Mouse (Mus musculus) stomach, embryonic 15.5 days (tissue): ENCODE measurements at regions not wholly inside any gene's neighbourhood (a gene's known extent, or its start where the extent isn't known, plus 50 kb on each side); places are given as distances from the start of the nearest gene placed in this dataset.
A peak's percentile ranks its signal among the peaks of the same experiment; 100 is the strongest.

Source experiments
- ATAC-seq: fragments of 200-750 bp; cut with Nextera tagmentation; 2 replicates; pipeline ENCODE4 v1.8.0; 2017; ENCODE audit warnings: low read depth, moderate number of reproducible peaks, moderate TSS enrichment; ENCODE audit not compliant: insufficient read depth, low FRiP score
- H3K27ac ChIP-seq: fragments of 300-500 bp; sonication (generic); 2 replicates; pipeline ENCODE4 v1.5.1; 2015; ENCODE audit warnings: mild to moderate bottlenecking, inconsistent platforms
- H3K27me3 ChIP-seq: fragments of 300-500 bp; sonication (generic); replicated peaks from 2 replicates; pipeline ENCODE4 v1.6.1; 2015; ENCODE audit warnings: inconsistent platforms
- H3K36me3 ChIP-seq: fragments of 300-500 bp; sonication (generic); 2 replicates; pipeline ENCODE4 v1.6.1; 2015; ENCODE audit warnings: inconsistent platforms
- H3K4me1 ChIP-seq: fragments of 300-500 bp; sonication (generic); 2 replicates; pipeline ENCODE4 v1.6.1; 2015; ENCODE audit warnings: inconsistent platforms
- H3K4me2 ChIP-seq: fragments of 300-500 bp; sonication (generic); 2 replicates; pipeline ENCODE4 v1.6.1; 2015; ENCODE audit warnings: mild to moderate bottlenecking, inconsistent platforms
- H3K4me3 ChIP-seq: fragments of 300-500 bp; sonication (generic); replicated peaks from 2 replicates; pipeline ENCODE4 v1.5.1; 2015; ENCODE audit warnings: inconsistent platforms
- H3K9ac ChIP-seq: fragments of 300-500 bp; sonication (generic); 2 replicates; pipeline ENCODE4 v1.6.1; 2015; ENCODE audit warnings: inconsistent platforms
- H3K9me3 ChIP-seq: fragments of 300-500 bp; sonication (generic); 2 replicates; pipeline ENCODE4 v1.6.1; 2016; ENCODE audit warnings: inconsistent platforms
- whole genome bisulfite sequencing: fragments of 180-500 bp; shearing (Covaris S2); methylation state at CpG from one replicate; pipeline ENCODE4 v1.1.7; 2015; 5-methylcytosine and 5-hydroxymethylcytosine counted together

GRCm38 (mm10) chr1:12345439-12345819, 931.5 kb downstream of the A830018L16Rik start:
- Histone ChIP-seq H3K27me3 (no peaks in the 10 kb centered on the region), H3K4me3 (no peak overlapping the region), H3K9ac (no peak overlapping the region), H3K27ac (no peak overlapping the region), H3K4me2 (no peak overlapping the region), H3K9me3 (no peaks in the 10 kb centered on the region), H3K36me3 (no peaks in the 10 kb centered on the region), H3K4me1 (no peaks in the 10 kb centered on the region)
- ATAC-seq, result no peak
- WGBS, result 45% methylated on average over 3 of the region's 3 CpGs

- Histone ChIP-seq H3K4me2 (no peak overlapping the region), H3K4me3 (no peak overlapping the region), H3K27me3 (no peaks in the 10 kb centered on the region), H3K9me3 (no peaks in the 10 kb centered on the region), H3K36me3 (no peaks in the 10 kb centered on the region), H3K27ac (no peak overlapping the region), H3K9ac (no peak overlapping the region), H3K4me1 (no peaks in the 10 kb centered on the region)
- ATAC-seq, result no peak
Observed at GRCm38 (mm10) chr1:12354531-12354930, 940.6 kb downstream of the A830018L16Rik start.

- Histone ChIP-seq H3K4me2 (no peak overlapping the region), H3K27ac (no peak overlapping the region), H3K9ac (no peak overlapping the region), H3K4me1 (no peaks in the 10 kb centered on the region), H3K27me3 (no peaks in the 10 kb centered on the region), H3K4me3 (no peak overlapping the region), H3K9me3 (no peaks in the 10 kb centered on the region), H3K36me3 (no peaks in the 10 kb centered on the region)
- ATAC-seq, result no peak
- WGBS, result 97% methylated on average over 6 of the region's 6 CpGs
Observed at GRCm38 (mm10) chr1:12367872-12368271, 954.0 kb downstream of the A830018L16Rik start.

- no peaks in the 10 kb centered on the region for H3K27me3 ChIP-seq
- H3K36me3 ChIP-seq, result no peaks in the 10 kb centered on the region
- H3K4me1 ChIP-seq, result no peaks in the 10 kb centered on the region
- ATAC-seq, result no peak
- no peak overlapping the region for H3K27ac ChIP-seq
- no peak overlapping the region for H3K4me3 ChIP-seq
- no peaks in the 10 kb centered on the region for H3K9me3 ChIP-seq
- H3K4me2 ChIP-seq, result no peak overlapping the region
- H3K9ac ChIP-seq, result no peak overlapping the region
Observed at GRCm38 (mm10) chr1:12372968-12373367, 959.1 kb downstream of the A830018L16Rik start.

GRCm38 (mm10) chr1:12398146-12398884, 984.4 kb downstream of the A830018L16Rik start:
- ATAC-seq, result peak; percentile 39; the same call in 1 of the 2 replicates
- Histone ChIP-seq H3K36me3 (no peaks in the 10 kb centered on the region), H3K4me1 (0 out of 2 replicates have a peak, but pooled peaks cover 3% of the 10 kb centered on the region), H3K9ac (no peak overlapping the region), H3K4me2 (no peak overlapping the region), H3K4me3 (no peak overlapping the region), H3K9me3 (no peaks in the 10 kb centered on the region), H3K27me3 (no peaks in the 10 kb centered on the region), H3K27ac (peak overlapping the region; percentile 61)
- 9% methylated on average over 7 of the region's 7 CpGs for WGBS

- H3K9me3 ChIP-seq, result no peaks in the 10 kb centered on the region
- no peak for ATAC-seq
- no peak overlapping the region for H3K4me3 ChIP-seq
- 49% methylated on average over 4 of the region's 4 CpGs for WGBS
- no peak overlapping the region for H3K4me2 ChIP-seq
- no peak overlapping the region for H3K9ac ChIP-seq
- no peaks in the 10 kb centered on the region for H3K36me3 ChIP-seq
- no peaks in the 10 kb centered on the region for H3K4me1 ChIP-seq
- H3K27me3 ChIP-seq, result no peaks in the 10 kb centered on the region
- H3K27ac ChIP-seq, result no peak overlapping the region
Observed at GRCm38 (mm10) chr1:12405391-12406270, 991.7 kb downstream of the A830018L16Rik start.

GRCm38 (mm10) chr1:12409738-12410523, 996.0 kb downstream of the A830018L16Rik start:
- ATAC-seq, result no peak
- WGBS, result 80% methylated on average over 6 of the region's 6 CpGs

GRCm38 (mm10) chr1:12410524-12410886, 996.6 kb downstream of the A830018L16Rik start:
- no peaks in the 10 kb centered on the region for H3K4me1 ChIP-seq
- no peak for ATAC-seq
- H3K27ac ChIP-seq, result no peak overlapping the region
- no peaks in the 10 kb centered on the region for H3K27me3 ChIP-seq
- H3K9me3 ChIP-seq, result no peaks in the 10 kb centered on the region
- H3K36me3 ChIP-seq, result no peaks in the 10 kb centered on the region
- H3K4me2 ChIP-seq, result no peak overlapping the region
- H3K9ac ChIP-seq, result no peak overlapping the region
- H3K4me3 ChIP-seq, result no peak overlapping the region

More at GRCm38 (mm10) chr1:12409738-12410523, 996.0 kb downstream of the A830018L16Rik start:
- no peaks in the 10 kb centered on the region for H3K9me3 ChIP-seq
- H3K4me1 ChIP-seq, result no peaks in the 10 kb centered on the region
- H3K4me3 ChIP-seq, result no peak overlapping the region
- H3K36me3 ChIP-seq, result no peaks in the 10 kb centered on the region
- no peak overlapping the region for H3K27ac ChIP-seq
- no peak overlapping the region for H3K9ac ChIP-seq
- no peak overlapping the region for H3K4me2 ChIP-seq
- H3K27me3 ChIP-seq, result no peaks in the 10 kb centered on the region

- Histone ChIP-seq H3K4me3 (no peak overlapping the region), H3K27me3 (no peaks in the 10 kb centered on the region), H3K9me3 (no peaks in the 10 kb centered on the region), H3K4me2 (no peak overlapping the region), H3K4me1 (no peaks in the 10 kb centered on the region), H3K9ac (no peak overlapping the region), H3K27ac (no peak overlapping the region), H3K36me3 (no peaks in the 10 kb centered on the region)
- no peak for ATAC-seq
- 47% methylated on average over 2 of the region's 2 CpGs for WGBS
Observed at GRCm38 (mm10) chr1:12424510-12424909, 1010.6 kb downstream of the A830018L16Rik start.

- Histone ChIP-seq H3K9ac (no peak overlapping the region), H3K27ac (no peak overlapping the region), H3K4me2 (no peak overlapping the region), H3K4me1 (no peaks in the 10 kb centered on the region), H3K36me3 (no peaks in the 10 kb centered on the region), H3K27me3 (no peaks in the 10 kb centered on the region), H3K9me3 (no peaks in the 10 kb centered on the region), H3K4me3 (no peak overlapping the region)
- WGBS, result 46% methylated on average over 2 of the region's 2 CpGs
- ATAC-seq, result no peak
Observed at GRCm38 (mm10) chr1:12437894-12438293, 1024.0 kb downstream of the A830018L16Rik start.

GRCm38 (mm10) chr1:12466255-12466654, 1052.3 kb downstream of the A830018L16Rik start:
- H3K27me3 ChIP-seq, result no peaks in the 10 kb centered on the region
- no peak overlapping the region for H3K4me3 ChIP-seq
- no peak overlapping the region for H3K4me2 ChIP-seq
- ATAC-seq, result no peak
- WGBS, result 83% methylated on average over 2 of the region's 2 CpGs
- H3K9ac ChIP-seq, result no peak overlapping the region
- H3K36me3 ChIP-seq, result no peaks in the 10 kb centered on the region
- H3K9me3 ChIP-seq, result no peaks in the 10 kb centered on the region
- H3K27ac ChIP-seq, result no peak overlapping the region
- H3K4me1 ChIP-seq, result no peaks in the 10 kb centered on the region
